Mouse (Mus musculus): Measurements from ENCODE around the gene Myo1c.
"Not testable (repeated sequence)": the region's sequence is repeated elsewhere in the genome, so short reads cannot be mapped to it uniquely, and the experiment has no call there.

Gene Myo1c

GRCm38 (mm10) chr11:75668621-75669020, 18.3 kb downstream of the Myo1c start:
- no peak for DNase-seq (ENCODE audit: low spot score in 2 of 2)

DNA sequence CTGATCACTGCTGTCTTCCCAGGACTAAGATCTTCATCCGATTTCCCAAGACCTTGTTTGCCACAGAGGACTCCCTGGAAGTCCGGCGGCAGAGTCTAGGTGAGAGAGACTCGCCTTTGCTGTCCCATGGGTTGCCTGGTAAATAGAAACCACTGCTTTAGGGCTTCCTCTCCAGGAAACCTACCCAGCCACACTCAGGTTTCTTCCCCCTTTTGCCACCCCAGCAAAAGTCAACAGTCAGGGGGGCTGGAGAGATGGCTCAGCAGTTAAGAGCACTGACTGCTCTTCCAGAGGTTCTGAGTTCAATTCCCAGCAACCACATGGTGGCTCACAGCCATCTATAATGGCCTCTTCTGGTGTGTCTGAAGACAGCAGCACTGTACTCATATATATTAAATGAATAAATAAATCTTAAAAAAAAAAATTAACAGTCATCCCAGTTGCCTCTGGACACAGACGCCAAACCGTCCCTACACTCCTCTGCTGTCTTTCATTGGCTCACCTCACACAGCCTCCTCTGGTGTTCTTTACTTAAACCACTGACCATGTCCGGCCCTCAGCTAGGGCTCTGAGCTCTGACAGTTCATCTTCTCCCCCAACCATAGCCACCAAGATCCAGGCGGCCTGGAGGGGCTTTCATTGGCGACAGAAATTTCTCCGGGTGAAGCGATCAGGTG, 19.0 kb downstream of the Myo1c start:
- no peak for DNase-seq (ENCODE audit: low spot score in 2 of 2)

- no peak for DNase-seq (ENCODE audit: low spot score in 2 of 2)
These were observed 19.5 kb downstream of the Myo1c start for GRCm38 (mm10) chr11:75669853-75670200.

GRCm38 (mm10) chr11:75671426-75672180, 21.3 kb downstream of the Myo1c start:
- DNase-seq (ENCODE audit: low spot score in 2 of 2), result no peak

- no peak for DNase-seq (ENCODE audit: low spot score in 2 of 2)
These were observed 23.1 kb downstream of the Myo1c start for GRCm38 (mm10) chr11:75673411-75673810.

DNA sequence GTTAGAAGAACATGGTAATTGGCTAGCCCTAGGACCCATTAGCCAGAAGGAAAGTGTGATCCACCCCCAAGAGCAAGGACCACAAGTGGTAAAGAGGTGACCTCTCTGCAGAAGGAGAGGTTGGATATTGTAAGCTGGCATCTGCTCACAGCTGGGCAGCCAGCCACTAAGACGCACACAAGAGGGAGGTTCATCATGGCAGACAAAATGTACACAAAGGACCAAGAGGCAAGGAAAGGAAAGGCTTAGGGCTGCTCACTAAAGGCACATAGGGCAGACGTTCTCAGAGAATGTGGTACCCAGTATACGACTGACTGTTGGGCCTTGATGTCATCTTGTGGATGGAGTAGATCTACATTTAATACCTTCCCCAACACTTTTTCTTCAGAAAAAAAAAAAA, 24.6 kb downstream of the Myo1c start:
- DNase-seq (ENCODE audit: low spot score in 2 of 2), result no peak

- DNase-seq (ENCODE audit: low spot score in 2 of 2), result no peak
These were observed 27.8 kb downstream of the Myo1c start for GRCm38 (mm10) chr11:75677881-75678746.

GRCm38 (mm10) chr11:75678747-75679438, 28.6 kb downstream of the Myo1c start, which contains the start of gene Crk:
Gene Crk (plus strand): TSS chr11:75679259.
- peak; percentile 94 to 97 for DNase-seq (ENCODE audit: low spot score in 2 of 2)

GRCm38 (mm10) chr11:75679439-75680171, 29.3 kb downstream of the Myo1c start:
- DNase-seq (ENCODE audit: low spot score in 2 of 2), result peak; percentile 50 to 78

DNA sequence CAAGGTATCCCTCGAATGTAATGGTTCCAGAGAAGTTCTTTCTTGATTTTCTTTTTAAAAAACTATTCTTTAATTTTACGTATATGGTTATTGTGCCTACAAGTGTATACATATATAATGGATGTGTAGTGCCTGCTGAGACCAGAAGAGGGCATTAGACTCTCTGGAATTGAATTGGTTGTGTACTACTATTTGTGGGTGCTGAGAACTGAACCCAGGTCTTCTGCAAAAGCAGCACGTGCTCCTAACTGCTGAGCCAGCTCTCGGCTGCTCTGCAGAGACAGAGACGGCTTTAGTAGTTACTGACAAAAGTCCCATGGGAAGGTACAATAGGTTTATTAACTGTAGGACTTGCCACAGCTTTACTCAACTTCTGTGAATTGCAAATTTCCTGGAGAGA, 34.2 kb downstream of the Myo1c start:
- DNase-seq (ENCODE audit: low spot score in 2 of 2), result no peak

DNA sequence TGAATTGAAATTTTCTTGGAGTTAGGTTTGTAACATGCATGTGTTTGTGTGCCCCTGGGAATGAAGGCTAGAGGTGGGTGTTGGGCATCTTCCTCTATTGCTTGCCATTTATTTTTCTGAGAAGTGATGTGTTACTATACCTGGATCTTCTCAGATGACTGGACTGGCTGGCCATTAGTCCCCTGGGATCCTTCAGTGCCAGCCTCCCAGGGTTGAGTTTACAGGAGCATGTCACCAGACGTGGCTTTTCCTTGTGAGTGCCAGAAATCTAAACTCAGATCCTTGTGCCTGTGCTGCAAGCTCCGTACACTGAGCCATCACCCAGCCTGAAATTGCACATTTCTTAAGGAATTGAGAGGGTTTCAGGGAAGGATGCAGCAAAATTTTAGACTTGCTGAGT, 34.7 kb downstream of the Myo1c start:
- DNase-seq (ENCODE audit: low spot score in 2 of 2), result no peak

DNA sequence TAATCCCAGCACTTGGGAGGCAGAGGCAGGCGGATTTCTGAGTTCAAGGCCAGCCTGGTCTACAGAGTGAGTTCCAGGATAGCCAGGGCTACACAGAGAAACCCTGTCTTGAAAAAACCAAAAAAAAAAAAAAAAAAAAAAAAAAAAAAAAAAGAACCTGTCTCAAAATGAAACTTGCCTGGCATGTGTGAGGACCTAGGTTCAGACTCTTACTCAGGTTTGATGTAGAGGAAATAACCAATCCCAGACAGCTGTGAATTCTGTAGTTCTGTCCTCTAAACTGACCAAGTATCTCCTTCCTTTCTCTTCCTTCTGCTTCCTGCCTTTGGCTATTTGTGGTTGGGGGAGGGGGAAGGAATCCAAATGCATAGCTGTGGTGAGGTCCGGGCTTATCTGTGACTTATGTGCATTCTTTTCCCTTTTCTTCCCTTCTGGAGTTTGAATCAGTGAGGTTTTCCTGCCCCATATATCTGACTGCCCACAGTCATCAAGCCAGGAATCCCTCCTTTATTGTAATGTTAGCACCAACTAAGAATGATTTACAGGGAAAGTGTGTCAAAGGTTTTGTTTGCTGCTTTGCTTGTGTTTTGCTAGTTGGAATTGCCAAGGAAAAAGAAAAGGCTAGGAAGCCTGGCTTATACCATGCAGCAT, 37.2 kb downstream of the Myo1c start:
- no peak for DNase-seq (ENCODE audit: low spot score in 2 of 2)

- no peak for DNase-seq (ENCODE audit: low spot score in 2 of 2)
These were observed 37.8 kb downstream of the Myo1c start for GRCm38 (mm10) chr11:75688132-75688531.

- no peak for DNase-seq (ENCODE audit: low spot score in 2 of 2)
These were observed 39.7 kb downstream of the Myo1c start for GRCm38 (mm10) chr11:75689977-75690376.

DNA sequence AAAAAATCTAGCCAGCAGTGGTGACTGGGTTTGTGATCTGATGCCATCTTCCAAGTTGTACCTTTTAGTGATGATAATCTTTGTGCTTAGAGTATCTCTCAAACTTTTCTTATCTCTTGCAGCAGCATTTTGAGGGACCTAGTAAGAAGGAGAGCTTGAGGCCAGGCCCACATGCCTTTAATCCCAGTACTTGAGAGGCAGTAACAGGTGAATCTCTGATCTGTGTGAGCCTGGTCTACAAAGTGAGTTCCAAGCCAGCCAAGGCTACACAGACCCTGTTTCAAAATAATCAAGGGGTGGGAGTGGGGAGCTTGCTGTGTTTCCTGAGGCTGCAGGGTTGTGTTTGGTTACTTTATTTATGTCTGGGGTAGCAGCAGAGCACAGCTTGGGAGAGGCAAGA, 40.7 kb downstream of the Myo1c start:
- DNase-seq (ENCODE audit: low spot score in 2 of 2), result no peak

DNA sequence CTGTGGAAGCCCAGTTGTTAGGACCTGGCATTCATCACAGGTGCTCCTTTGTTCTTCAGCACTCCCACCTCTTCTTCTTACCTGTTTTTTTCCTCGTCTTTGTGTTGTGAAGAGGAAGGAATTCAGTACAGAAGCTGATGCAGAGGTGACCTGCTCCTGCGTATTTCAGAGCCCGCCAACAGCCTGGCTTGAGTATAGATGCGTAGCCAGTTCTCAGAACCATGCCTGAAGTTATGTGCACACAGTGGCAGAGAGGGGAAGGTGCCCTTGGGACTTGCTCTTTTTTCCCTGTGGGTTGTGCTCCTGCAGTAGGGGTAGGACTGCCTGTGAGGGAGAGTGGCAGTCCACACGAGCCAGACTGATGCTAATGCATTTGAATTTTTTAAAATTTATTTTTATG, 43.3 kb downstream of the Myo1c start:
- no peak for DNase-seq (ENCODE audit: low spot score in 2 of 2)

- DNase-seq (ENCODE audit: low spot score in 2 of 2), result not testable (repeated sequence)
These were observed 47.2 kb downstream of the Myo1c start for GRCm38 (mm10) chr11:75697464-75697863.

DNA sequence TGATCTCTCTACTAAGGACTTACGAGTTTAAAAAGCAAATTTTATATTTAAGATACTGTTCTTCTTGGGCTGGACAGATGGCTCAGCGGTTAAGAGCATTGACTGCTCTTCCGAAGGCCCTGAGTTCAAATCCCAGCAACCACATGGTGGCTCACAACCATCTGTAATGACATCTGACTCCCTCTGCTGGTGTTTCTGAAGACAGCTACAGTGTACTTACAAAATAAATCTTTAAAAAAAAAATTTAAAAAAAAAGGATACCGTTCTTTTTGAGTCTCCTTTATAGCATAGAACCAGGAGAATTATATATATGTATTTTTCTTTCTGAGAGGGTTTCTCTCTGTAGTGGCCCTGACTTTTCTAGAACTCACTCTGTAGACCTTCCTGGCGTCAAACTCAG, 50.3 kb downstream of the Myo1c start:
- no peak for DNase-seq (ENCODE audit: low spot score in 2 of 2)

DNA sequence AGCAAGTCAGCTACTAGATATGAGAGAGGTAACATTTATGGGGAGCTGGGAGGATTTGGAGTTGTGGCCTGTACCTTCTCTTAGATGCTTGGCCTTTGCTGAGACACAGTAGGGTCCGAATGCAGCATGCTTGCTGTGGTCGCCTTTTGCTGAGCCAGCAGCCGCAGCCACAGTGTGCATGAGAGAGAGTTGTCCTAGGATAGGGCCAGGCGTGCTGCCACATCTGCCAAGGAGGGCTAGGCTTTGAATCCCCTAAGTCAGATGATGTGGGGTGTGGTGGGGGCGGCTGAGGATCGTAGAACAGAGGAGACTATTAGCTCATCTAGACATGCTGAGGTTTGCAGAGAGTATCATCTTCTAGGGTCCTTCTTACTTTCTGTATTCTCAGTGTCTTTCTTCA, 52.5 kb downstream of the Myo1c start:
- DNase-seq (ENCODE audit: low spot score in 2 of 2), result no peak

- no peak for DNase-seq (ENCODE audit: low spot score in 2 of 2)
These were observed 53.4 kb downstream of the Myo1c start for GRCm38 (mm10) chr11:75703748-75704147.

DNA sequence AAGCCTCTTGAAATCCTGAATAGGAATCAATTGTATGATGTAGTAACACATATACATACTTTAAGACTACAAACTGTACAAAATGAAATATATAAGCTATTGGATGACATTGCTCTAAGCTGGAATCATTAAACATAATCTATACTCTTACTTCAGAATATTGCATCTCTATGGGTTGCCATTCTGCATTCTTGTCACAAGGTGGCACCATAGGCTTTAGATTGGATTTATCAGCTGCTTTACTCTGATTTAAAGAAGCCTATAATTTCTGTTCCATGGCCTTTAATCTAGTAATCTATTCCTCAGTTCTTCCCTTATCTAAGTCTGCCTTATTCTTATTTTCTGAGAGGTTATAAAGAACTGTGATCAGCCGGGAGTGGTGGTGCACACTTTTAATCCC, 63.6 kb downstream of the Myo1c start:
- DNase-seq (ENCODE audit: low spot score in 2 of 2), result no peak
